Comparison of ENCODE assay signal across 16 mouse cellular contexts in genomic region chr2:35723691-35724090, GRCm38 (mm10).
DNase-seq lines count a peak whose midpoint lies in the region; ATAC-seq and TF ChIP-seq lines count a peak whose summit lies in the region.
"Had no signal": no experiment of that assay in that cellular context is flagged by ENCODE, and none has a peak within 500 bp of the region (broad histone marks: within the 10 kb centered on the region; RNA-seq: fewer than 3 reads in every experiment).

No protein-coding gene starts in this region.

- H3K4me2 ChIP-seq in forebrain, embryonic 14.5 days (ENCODE audit: low read length) = no peak overlapping the region
- H3K4me2 ChIP-seq in forebrain, embryonic 12.5 days = no peak overlapping the region
- H3K4me2 ChIP-seq in stomach, embryonic 16.5 days (ENCODE audit: low read depth, low read length) = no peak overlapping the region
- H3K4me2 ChIP-seq in stomach, postnatal 0 days (replicated peaks; ENCODE audit: low read depth) = no peak overlapping the region
- H3K4me2 ChIP-seq: embryonic facial prominence, embryonic 15.5 days; hindbrain, embryonic 15.5 days; liver, embryonic 12.5 days had no signal

- TF ChIP-seq EP300 in stomach, postnatal 0 days (optimal IDR thresholded peaks at IDR 0.05) = no peak

- TF ChIP-seq CTCF in stomach, postnatal 0 days (IDR thresholded peaks at IDR 0.05; ENCODE audit: low read depth) = no peak

- H3K36me3 ChIP-seq in forebrain, embryonic 14.5 days (ENCODE audit: control insufficient read depth, insufficient read depth, low read length) = peaks cover 88% of the 10 kb centered on the region
- H3K36me3 ChIP-seq in forebrain, embryonic 12.5 days (replicated peaks) = peaks cover 83% of the 10 kb centered on the region
- H3K36me3 ChIP-seq in stomach, embryonic 16.5 days (ENCODE audit: control insufficient read depth, insufficient read depth, low read length) = peaks cover 31% of the 10 kb centered on the region
- H3K36me3 ChIP-seq in stomach, postnatal 0 days (ENCODE audit: control insufficient read depth, insufficient read depth, low read length) = peaks cover 63% of the 10 kb centered on the region

- 0 out of 2 replicates have a peak, but pooled peaks have one; percentile 21 for ATAC-seq in forebrain, embryonic 14.5 days
- ATAC-seq in forebrain, embryonic 12.5 days (ENCODE audit: low FRiP score) = no peak
- 0 out of 2 replicates have a peak, but pooled peaks have one; percentile 22 for ATAC-seq in stomach, embryonic 16.5 days (ENCODE audit: insufficient read depth, low FRiP score)
- no peak for ATAC-seq in stomach, postnatal 0 days (ENCODE audit: low FRiP score, low TSS enrichment)
- ATAC-seq: liver, embryonic 12.5 days; lung, postnatal 0 days had no signal

- H3K4me3 ChIP-seq in forebrain, embryonic 14.5 days (ENCODE audit: low read depth, low read length) = no peak overlapping the region
- no peak overlapping the region for H3K4me3 ChIP-seq in forebrain, embryonic 12.5 days (replicated peaks)
- no peak overlapping the region for H3K4me3 ChIP-seq in stomach, embryonic 16.5 days (replicated peaks; ENCODE audit: low read length)
- no peak overlapping the region for H3K4me3 ChIP-seq in stomach, postnatal 0 days (ENCODE audit: low read depth, low read length)
- H3K4me3 ChIP-seq: embryonic facial prominence, embryonic 15.5 days; hindbrain, embryonic 15.5 days; liver, embryonic 12.5 days had no signal

- H3K27me3 ChIP-seq in forebrain, embryonic 14.5 days (replicated peaks; ENCODE audit: control insufficient read depth, insufficient read depth, low read length) = no peaks in the 10 kb centered on the region
- H3K27me3 ChIP-seq in forebrain, embryonic 12.5 days = no peaks in the 10 kb centered on the region
- no peaks in the 10 kb centered on the region for H3K27me3 ChIP-seq in stomach, embryonic 16.5 days (ENCODE audit: control insufficient read depth, insufficient read depth, low read length)
- no peaks in the 10 kb centered on the region for H3K27me3 ChIP-seq in stomach, postnatal 0 days (ENCODE audit: control insufficient read depth, insufficient read depth, low read length)
- H3K27me3 ChIP-seq: embryonic facial prominence, embryonic 15.5 days; hindbrain, embryonic 15.5 days; liver, embryonic 12.5 days had no signal

- 69% methylated on average over 7 of the region's 7 CpGs for WGBS in forebrain, embryonic 14.5 days
- 86% methylated on average over 7 of the region's 7 CpGs for WGBS in forebrain, embryonic 12.5 days
- WGBS in stomach, embryonic 16.5 days = 88% methylated on average over 7 of the region's 7 CpGs
- 82% methylated on average over 7 of the region's 7 CpGs for WGBS in stomach, postnatal 0 days

- H3K9ac ChIP-seq in forebrain, embryonic 14.5 days (ENCODE audit: low read length) = no peak overlapping the region
- H3K9ac ChIP-seq in forebrain, embryonic 12.5 days = no peak overlapping the region
- H3K9ac ChIP-seq in stomach, embryonic 16.5 days (ENCODE audit: low read length) = no peak overlapping the region
- H3K9ac ChIP-seq in stomach, postnatal 0 days (ENCODE audit: low read length) = no peak overlapping the region
- H3K9ac ChIP-seq: embryonic facial prominence, embryonic 15.5 days; hindbrain, embryonic 15.5 days; liver, embryonic 12.5 days had no signal

- H3K4me1 ChIP-seq in forebrain, embryonic 14.5 days (ENCODE audit: control insufficient read depth, insufficient read depth, low read length) = peaks cover 6% of the 10 kb centered on the region
- peaks cover 6% of the 10 kb centered on the region for H3K4me1 ChIP-seq in forebrain, embryonic 12.5 days
- H3K4me1 ChIP-seq in stomach, embryonic 16.5 days (ENCODE audit: control insufficient read depth, insufficient read depth, low read length) = peaks cover 7% of the 10 kb centered on the region
- H3K4me1 ChIP-seq in stomach, postnatal 0 days (replicated peaks; ENCODE audit: control insufficient read depth, insufficient read depth) = no peaks in the 10 kb centered on the region

- no peaks in the 10 kb centered on the region for H3K9me3 ChIP-seq in forebrain, embryonic 14.5 days (replicated peaks; ENCODE audit: control insufficient read depth, low read length)
- H3K9me3 ChIP-seq in forebrain, embryonic 12.5 days = no peaks in the 10 kb centered on the region
- no peaks in the 10 kb centered on the region for H3K9me3 ChIP-seq in stomach, embryonic 16.5 days (replicated peaks; ENCODE audit: control insufficient read depth, low read length)
- H3K9me3 ChIP-seq in stomach, postnatal 0 days (ENCODE audit: control insufficient read depth, low read length) = no peaks in the 10 kb centered on the region
- H3K9me3 ChIP-seq: embryonic facial prominence, embryonic 15.5 days; hindbrain, embryonic 15.5 days; liver, embryonic 12.5 days had no signal

- no peak overlapping the region for H3K27ac ChIP-seq in forebrain, embryonic 14.5 days (ENCODE audit: low read depth, low read length)
- H3K27ac ChIP-seq in forebrain, embryonic 12.5 days = no peak overlapping the region
- H3K27ac ChIP-seq in stomach, embryonic 16.5 days (ENCODE audit: low read length) = no peak overlapping the region
- H3K27ac ChIP-seq in stomach, postnatal 0 days (replicated peaks) = no peak overlapping the region
- H3K27ac ChIP-seq: embryonic facial prominence, embryonic 15.5 days; hindbrain, embryonic 15.5 days; kidney, postnatal 0 days; liver, embryonic 12.5 days had no signal

- DNase-seq in forebrain, embryonic 14.5 days (ENCODE audit: low spot score) = no peak
- DNase-seq in stomach, postnatal 0 days (ENCODE audit: low spot score) = no peak
- peak; percentile 77 to 78 for DNase-seq in cerebellum, postnatal 14 days
- DNase-seq in kidney, postnatal 36 days = peak; percentile 37 to 73
- no peak for DNase-seq in left cerebral cortex, adult 18-20 months (ENCODE audit: low spot score in 2 of 2)
- DNase-seq in lung, postnatal 14 days = no peak
- DNase-seq: heart, adult 18-20 months; retina, postnatal 1 day; thymus, postnatal 36 days had no signal

Comparison
In these comparisons a context has a peak if more than half of its experiments do, and no peak if none do; other contexts are left out.
1. ATAC-seq: peak in forebrain, embryonic 14.5 days (single experiment) and stomach, embryonic 16.5 days (single experiment); none in forebrain, embryonic 12.5 days (single experiment) and stomach, postnatal 0 days (single experiment).
2. DNase-seq: peak in cerebellum, postnatal 14 days (2 of 2) and kidney, postnatal 36 days (2 of 2); none in forebrain, embryonic 14.5 days (single experiment), stomach, postnatal 0 days (single experiment), left cerebral cortex, adult 18-20 months (0 of 2) and lung, postnatal 14 days (single experiment).